Mouse (Mus musculus) liver, postnatal 0 days (tissue): ENCODE results near the gene Ost4. TPM values are rescaled to one million over a fixed set of nuclear protein-coding genes. Genes with fewer than 3 reads are reported as not detected.
A peak's percentile ranks its signal among the peaks of the same experiment; 100 is the strongest.
"Not testable (repeated sequence)": the region's sequence is repeated elsewhere in the genome, so short reads cannot be mapped to it uniquely, and the experiment has no call there.

Experiments
- ATAC-seq: fragments of 200-750 bp; cut with Nextera tagmentation; 2 replicates; pipeline ENCODE4 v1.8.0; 2017; ENCODE audit warnings: mild to moderate bottlenecking, moderate library complexity
- DNase-seq: peaks from one replicate; pipeline ENCODE4 v3.0.0-alpha.2; 2016
- H3K27ac ChIP-seq: fragments of 300-500 bp; sonication (generic); 2 replicates; pipeline ENCODE4 v1.5.1; 2014; ENCODE audit warnings: antibody characterized with exemption, moderate library complexity, mild to moderate bottlenecking, low read depth
- H3K27me3 ChIP-seq: fragments of 300-500 bp; sonication (generic); 2 replicates; pipeline ENCODE4 v1.6.1; 2014; ENCODE audit warnings: low read length, control low read depth, mixed read lengths; ENCODE audit not compliant: insufficient read depth
- H3K36me3 ChIP-seq: fragments of 300-500 bp; sonication (generic); replicated peaks from 2 replicates; pipeline ENCODE4 v1.6.1; 2014; ENCODE audit warnings: mild to moderate bottlenecking, control low read depth, low read length, moderate library complexity, mixed read lengths; ENCODE audit not compliant: insufficient read depth
- H3K4me1 ChIP-seq: fragments of 300-500 bp; sonication (generic); 2 replicates; pipeline ENCODE4 v1.6.1; 2014; ENCODE audit warnings: antibody characterized with exemption, mild to moderate bottlenecking, control low read depth; ENCODE audit not compliant: insufficient read depth
- H3K4me2 ChIP-seq: fragments of 300-500 bp; sonication (generic); 2 replicates; pipeline ENCODE4 v1.6.1; 2014; ENCODE audit warnings: low read depth, mild to moderate bottlenecking, low read length, moderate library complexity, mixed read lengths
- H3K4me3 ChIP-seq: fragments of 300-500 bp; sonication (generic); 2 replicates; pipeline ENCODE4 v1.5.1; 2014; ENCODE audit warnings: low read depth, low read length
- H3K9ac ChIP-seq: fragments of 300-500 bp; sonication (generic); replicated peaks from 2 replicates; pipeline ENCODE4 v1.6.1; 2014; ENCODE audit warnings: mild to moderate bottlenecking, moderate library complexity
- H3K9me3 ChIP-seq: fragments of 300-500 bp; sonication (generic); 2 replicates; pipeline ENCODE4 v1.6.1; 2016; ENCODE audit warnings: mild to moderate bottlenecking, control low read depth, low read length, mixed read lengths
- CTCF ChIP-seq: sonication (generic); IDR thresholded peaks from 2 replicates; pipeline ENCODE4 v1.5.1; 2016; ENCODE audit warnings: antibody characterized with exemption, low read depth
- EP300 ChIP-seq: IDR thresholded peaks from 2 replicates; pipeline ENCODE4 v1.6.1; 2016; ENCODE audit warnings: antibody characterized with exemption, low read depth, mild to moderate bottlenecking
- WGBS: fragments of 180-500 bp; shearing (Covaris S2); extraction: QIAGEN DNeasy Blood & Tissue Kit; methylation state at CpG from one replicate; pipeline ENCODE4 v1.1.7; 2014; ENCODE audit not compliant: insufficient replicate concordance; 5-methylcytosine and 5-hydroxymethylcytosine counted together
- polyA plus RNA-seq: library from polyadenylated mRNA; unstranded; fragments of >200 nt; fragmentation: Nextera tagmentation; extraction: Ambion mirVana; gene quantifications from 2 replicates; pipeline ENCODE4 v1.2.1, GENCODE M21; 2015

The Ost4 gene
- polyA plus RNA-seq, 1 experiment from 2014 or later: 277 TPM

- H3K9ac ChIP-seq: no peak overlapping the region
- no peak overlapping the region for H3K4me3 ChIP-seq
- peaks cover 19% of the 10 kb centered on the region for H3K4me1 ChIP-seq
- H3K27me3 ChIP-seq: no peaks in the 10 kb centered on the region
- DNase-seq: no peak
- peak overlapping the region; percentile 96 for H3K4me2 ChIP-seq
- no peak for ATAC-seq
- H3K9me3 ChIP-seq: no peaks in the 10 kb centered on the region
- peak overlapping the region; percentile 97; the same call in 1 of the 2 replicates for H3K27ac ChIP-seq
- TF ChIP-seq CTCF (no peak), EP300 (no peak)
- WGBS: 60% methylated on average over 4 of the region's 4 CpGs
- 0 out of 2 replicates have a peak, but pooled peaks cover 2% of the 10 kb centered on the region for H3K36me3 ChIP-seq
These were observed 21.4 kb downstream of the Ost4 start for GRCm38 (mm10) chr5:30886209-30886608.

GRCm38 (mm10) chr5:30881839-30882238 lies 25.7 kb downstream of the Ost4 start:
- ATAC-seq, H3K27me3 ChIP-seq: not testable (repeated sequence)
- WGBS: 78% methylated on average over 4 of the region's 4 CpGs

GRCm38 (mm10) chr5:30879347-30879943 lies 28.1 kb downstream of the Ost4 start:
- Histone ChIP-seq H3K4me3 (no peak overlapping the region), H3K27ac (no peak overlapping the region), H3K4me1 (no peaks in the 10 kb centered on the region), H3K9me3 (no peaks in the 10 kb centered on the region), H3K4me2 (no peak overlapping the region), H3K9ac (no peak overlapping the region), H3K27me3 (no peaks in the 10 kb centered on the region), H3K36me3 (peaks cover 28% of the 10 kb centered on the region)
- no peak for TF ChIP-seq EP300
- 0 out of 2 replicates have a peak, but pooled peaks have one; percentile 8 for TF ChIP-seq CTCF
- ATAC-seq (no peak), DNase-seq (no peak)
- WGBS: 74% methylated on average over 5 of the region's 5 CpGs

More at GRCm38 (mm10) chr5:30881839-30882238, 25.7 kb downstream of the Ost4 start:
- not testable (repeated sequence) for H3K4me2 ChIP-seq, H3K4me1 ChIP-seq, H3K9ac ChIP-seq, H3K4me3 ChIP-seq, H3K27ac ChIP-seq, H3K36me3 ChIP-seq, DNase-seq, H3K9me3 ChIP-seq

GRCm38 (mm10) chr5:30878616-30879015 lies 29.0 kb downstream of the Ost4 start:
- ATAC-seq (no peak), DNase-seq (no peak)
- no peaks in the 10 kb centered on the region for H3K27me3 ChIP-seq

GRCm38 (mm10) chr5:30874365-30874764 lies 33.2 kb downstream of the Ost4 start:
- 88% methylated on average over 7 of the region's 7 CpGs for WGBS
- no peak overlapping the region for H3K27ac ChIP-seq
- H3K4me3 ChIP-seq: no peak overlapping the region
- H3K27me3 ChIP-seq: no peaks in the 10 kb centered on the region
- ATAC-seq (no peak), DNase-seq (no peak)
- H3K4me2 ChIP-seq: no peak overlapping the region
- peaks cover 63% of the 10 kb centered on the region for H3K36me3 ChIP-seq
- peaks cover 6% of the 10 kb centered on the region; the same call in 1 of the 2 replicates for H3K4me1 ChIP-seq
- TF ChIP-seq EP300: no peak
- no peak for TF ChIP-seq CTCF
- no peak overlapping the region for H3K9ac ChIP-seq
- no peaks in the 10 kb centered on the region for H3K9me3 ChIP-seq

More at GRCm38 (mm10) chr5:30878616-30879015, 29.0 kb downstream of the Ost4 start:
- Histone ChIP-seq H3K4me3 (no peak overlapping the region), H3K27ac (no peak overlapping the region), H3K4me1 (no peaks in the 10 kb centered on the region), H3K36me3 (peaks cover 36% of the 10 kb centered on the region), H3K9ac (no peak overlapping the region), H3K4me2 (no peak overlapping the region), H3K9me3 (no peaks in the 10 kb centered on the region)
- no peak for TF ChIP-seq CTCF
- no peak for TF ChIP-seq EP300
- 61% methylated on average over 6 of the region's 6 CpGs for WGBS

- DNase-seq (no peak), ATAC-seq (no peak)
- TF ChIP-seq EP300: no peak
- TF ChIP-seq CTCF: no peak
- Histone ChIP-seq H3K4me1 (peaks cover 11% of the 10 kb centered on the region; the same call in 1 of the 2 replicates), H3K4me3 (no peak overlapping the region), H3K4me2 (no peak overlapping the region), H3K36me3 (peaks cover 63% of the 10 kb centered on the region), H3K27me3 (no peaks in the 10 kb centered on the region), H3K9me3 (no peaks in the 10 kb centered on the region), H3K27ac (no peak overlapping the region), H3K9ac (no peak overlapping the region)
- 90% methylated on average over 9 of the region's 9 CpGs for WGBS
These were observed 35.0 kb downstream of the Ost4 start for GRCm38 (mm10) chr5:30872574-30872973.
